In the genomic region with DNA sequence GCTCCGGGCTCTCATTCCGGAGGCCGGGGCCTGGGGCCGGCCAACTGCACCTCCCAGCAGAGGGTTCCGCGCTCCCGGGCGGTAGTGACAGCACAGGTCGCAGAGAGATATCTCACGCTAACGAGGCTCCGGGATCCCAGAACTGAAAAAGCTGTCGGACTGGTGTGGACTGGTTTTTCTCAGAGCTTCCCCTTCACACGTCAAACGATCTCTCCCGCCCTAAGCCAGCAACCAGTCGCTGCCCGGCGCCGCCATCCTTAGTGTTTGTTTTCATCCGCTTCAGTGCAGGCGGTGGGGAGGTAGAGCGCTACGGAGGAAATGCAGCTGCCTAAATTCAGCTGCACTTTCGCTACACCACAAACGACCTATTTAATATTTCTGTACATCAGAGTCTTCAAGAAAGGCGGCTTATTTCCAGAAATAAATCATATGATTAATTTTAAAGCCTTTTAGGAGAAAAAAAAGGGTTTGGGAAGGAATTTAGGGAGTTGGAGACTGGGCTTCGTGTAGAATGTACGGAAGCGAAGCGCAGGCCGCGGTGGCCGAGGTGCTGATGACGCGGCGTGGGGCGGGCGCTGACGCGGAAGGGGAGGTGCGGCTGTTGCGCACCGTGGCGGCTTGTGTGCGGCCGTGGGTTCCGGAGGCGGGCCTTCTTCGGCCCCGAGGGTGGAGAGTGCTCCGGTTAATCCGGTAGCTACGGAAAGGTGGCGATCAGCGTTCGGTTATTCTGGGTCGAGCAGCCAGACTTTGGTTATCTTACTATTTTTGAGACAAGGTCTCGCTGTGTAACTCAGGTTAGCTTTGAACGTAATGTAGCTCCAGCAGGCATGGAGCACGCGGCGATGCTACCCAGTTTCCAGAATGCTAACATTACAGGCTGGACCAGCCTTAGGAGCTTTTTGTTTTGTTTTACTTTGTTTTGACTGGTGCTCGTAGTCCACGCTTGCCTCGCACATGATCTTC, we compare ENCODE assay signal across 8 mouse cellular contexts. TPM values are rescaled to one million over a fixed set of nuclear protein-coding genes. Genes with fewer than 3 reads are reported as not detected.
DNase-seq lines count a peak whose midpoint lies in the region; ATAC-seq lines count a peak whose summit lies in the region.

A gene (minus strand): TSS at position 305 of the 963 bp plus-strand sequence.
A gene (plus strand): TSS at position 581 of the 963 bp plus-strand sequence.

- ATAC-seq in hindbrain, embryonic 13.5 days (ENCODE audit: low FRiP score) = peak; percentile 99

- peak within 1 kb of the TSS; percentile 89 for H3K9ac ChIP-seq in hindbrain, embryonic 13.5 days

- no peaks in the 10 kb centered on the region for H3K27me3 ChIP-seq in hindbrain, embryonic 13.5 days

- H3K36me3 ChIP-seq in hindbrain, embryonic 13.5 days = no peaks in the 10 kb centered on the region; the same call in none of the 2 replicates

- peak within 1 kb of the TSS; percentile 84 for H3K4me3 ChIP-seq in hindbrain, embryonic 13.5 days

- H3K9me3 ChIP-seq in hindbrain, embryonic 13.5 days = no peaks in the 10 kb centered on the region

- peak; percentile 97 for DNase-seq in Muller cell, postnatal 12 days (ENCODE audit: inconsistent ontology term)
- peak; percentile 92 for DNase-seq in cerebellum, adult 9-11 months
- DNase-seq in frontal cortex, postnatal 10 days (ENCODE audit: low spot score in 2 of 2) = peak; percentile 82 to 90
- DNase-seq in layer of hippocampus, postnatal 25 days (ENCODE audit: extremely low spot score in 1 of 2, low spot score in 1 of 2) = peak; percentile 84 to 88
- peak; percentile 95 for DNase-seq in lung, postnatal 25 days (ENCODE audit: low spot score)
- peak; percentile 94 for DNase-seq in retina, embryonic 14.5 days (ENCODE audit: low spot score)
- peak; percentile 96 for DNase-seq in thymus, postnatal 4 days

- peak within 1 kb of the TSS; percentile 80 for H3K27ac ChIP-seq in hindbrain, embryonic 13.5 days

- WGBS in hindbrain, embryonic 13.5 days = under 1% methylated on average over 66 of the region's 66 CpGs

- H3K4me1 ChIP-seq in hindbrain, embryonic 13.5 days (replicated peaks) = peaks cover 38% of the 10 kb centered on the region

- H3K4me2 ChIP-seq in hindbrain, embryonic 13.5 days = peak within 1 kb of the TSS; percentile 93

RNA-seq across cellular contexts. Expression of the first gene that starts in this region (rescaled TPM):
- 35.0 and 35.2 TPM in 2 replicates for polyA plus RNA-seq in hindbrain, embryonic 13.5 days (2015; fragmentation: Nextera tagmentation; extraction: Ambion mirVana)
- 10 to 100 TPM; 72.0 to 74.3 TPM for total RNA-seq in layer of hippocampus, postnatal 25 days (2021)

RNA-seq across cellular contexts. Expression of the second gene that starts in this region (rescaled TPM):
- 20.8 and 24.3 TPM in 2 replicates for polyA plus RNA-seq in hindbrain, embryonic 13.5 days (2015; fragmentation: Nextera tagmentation; extraction: Ambion mirVana)
- total RNA-seq in layer of hippocampus, postnatal 25 days (2021) = 1 to 10 TPM; 7.1 to 7.9 TPM

Comparison
In these comparisons a context has a peak if more than half of its experiments do, and no peak if none do; other contexts are left out.
1. Peak in every context shown above with its lines: DNase-seq, ATAC-seq, H3K4me3 ChIP-seq and H3K27ac ChIP-seq.